Mouse (Mus musculus): ENCODE measurements at regions not wholly inside any gene's neighbourhood (a gene's known extent, or its start where the extent isn't known, plus 50 kb on each side); places are given as distances from the start of the nearest gene placed in this dataset.

GRCm38 (mm10) chr1:28328539-28328938, 451.5 kb downstream of the Gm597 start:
- DNase-seq (ENCODE audit: low spot score): peak; percentile 80
- TF ChIP-seq CTCF (IDR thresholded peaks at IDR 0.05): no peak
- peak; percentile 27; the same call in 1 of the 2 replicates for TF ChIP-seq EP300 (IDR thresholded peaks at IDR 0.05)

GRCm38 (mm10) chr1:28324141-28324540, 455.9 kb downstream of the Gm597 start:
- no peak overlapping the region for H3K9ac ChIP-seq (replicated peaks; ENCODE audit: low read depth)
- no peak overlapping the region for H3K4me2 ChIP-seq (replicated peaks; ENCODE audit: low read depth, low read length)
- no peaks in the 10 kb centered on the region for H3K4me1 ChIP-seq (ENCODE audit: insufficient read depth, low read depth, low read length)
- H3K27ac ChIP-seq (ENCODE audit: low read length): no peak overlapping the region
- H3K9me3 ChIP-seq (ENCODE audit: low read length): no peaks in the 10 kb centered on the region
- DNase-seq (ENCODE audit: low spot score): no peak
- H3K4me3 ChIP-seq (ENCODE audit: low read depth, low read length): no peak overlapping the region
- no peaks in the 10 kb centered on the region for H3K27me3 ChIP-seq (replicated peaks; ENCODE audit: insufficient read depth, low read length)
- TF ChIP-seq CTCF (IDR thresholded peaks at IDR 0.05) (no peak), EP300 (IDR thresholded peaks at IDR 0.05) (no peak)
- H3K36me3 ChIP-seq (ENCODE audit: insufficient read depth, low read length): no peaks in the 10 kb centered on the region
- WGBS: 51% methylated on average over 3 of the region's 3 CpGs
- ATAC-seq: no peak

More at GRCm38 (mm10) chr1:28328539-28328938, 451.5 kb downstream of the Gm597 start:
- Histone ChIP-seq H3K27me3 (replicated peaks; ENCODE audit: insufficient read depth, low read length) (no peaks in the 10 kb centered on the region), H3K9ac (replicated peaks; ENCODE audit: low read depth) (no peak overlapping the region), H3K4me2 (replicated peaks; ENCODE audit: low read depth, low read length) (peak overlapping the region; percentile 37; the same call in 1 of the 2 replicates), H3K4me1 (ENCODE audit: insufficient read depth, low read depth, low read length) (no peaks in the 10 kb centered on the region), H3K36me3 (ENCODE audit: insufficient read depth, low read length) (no peaks in the 10 kb centered on the region), H3K4me3 (ENCODE audit: low read depth, low read length) (no peak overlapping the region), H3K9me3 (ENCODE audit: low read length) (no peaks in the 10 kb centered on the region), H3K27ac (ENCODE audit: low read length) (no peak overlapping the region)
- peak; percentile 96 for ATAC-seq
- 24% methylated on average over 6 of the region's 6 CpGs for WGBS

All from lung, postnatal 0 days (tissue).